Mouse (Mus musculus) heart, adult 2 months (tissue): Measurements from ENCODE around the gene Cdc20b. TPM values are rescaled to one million over a fixed set of nuclear protein-coding genes. Genes with fewer than 3 reads are reported as not detected.

Experiments used
- DNase-seq, 2 experiments: peaks; one replicate each; pipeline ENCODE4 v3.0.0; 2021
- H3K27ac ChIP-seq: fragments of 200-600 bp; 2 replicates; pipeline ENCODE4 v1.8.1; 2022
- H3K27me3 ChIP-seq: fragments of 200-500 bp; 2 replicates; pipeline ENCODE4 v1.6.1; 2012; ENCODE audit warnings: mild to moderate bottlenecking, low read length, inconsistent platforms, mixed read lengths; ENCODE audit not compliant: control insufficient read depth, insufficient read depth
- H3K36me3 ChIP-seq: fragments of 200-500 bp; 2 replicates; pipeline ENCODE4 v1.6.1; 2012; ENCODE audit warnings: low read length, inconsistent platforms; ENCODE audit not compliant: control insufficient read depth, insufficient read depth
- H3K4me1 ChIP-seq: fragments of 200-500 bp; 2 replicates; pipeline ENCODE4 v1.6.1; 2011; ENCODE audit warnings: low read length; ENCODE audit not compliant: control insufficient read depth, insufficient read depth
- H3K4me3 ChIP-seq: fragments of 200-600 bp; 2 replicates; pipeline ENCODE4 v1.8.1; 2022
- H3K79me2 ChIP-seq: fragments of 200-500 bp; replicated peaks from 2 replicates; pipeline ENCODE4 v1.6.1; 2012; ENCODE audit warnings: mild to moderate bottlenecking, inconsistent platforms, low read length, moderate library complexity, mixed read lengths; ENCODE audit not compliant: control insufficient read depth, insufficient read depth
- H3K9ac ChIP-seq: fragments of 200-500 bp; 2 replicates; pipeline ENCODE4 v1.6.1; 2012; ENCODE audit warnings: low read depth, mild to moderate bottlenecking, control low read depth, inconsistent platforms, low read length, mixed read lengths
- CTCF ChIP-seq: fragments of 200-600 bp; IDR thresholded peaks from 2 replicates; pipeline ENCODE4 v1.8.1; 2022; ENCODE audit warnings: antibody characterized with exemption, mild to moderate bottlenecking, moderate library complexity
- EP300 ChIP-seq: fragments of 200-500 bp; IDR thresholded peaks from 2 replicates; pipeline ENCODE4 v1.6.1; 2011; ENCODE audit warnings: low read depth, low read length, control low read depth; ENCODE audit not compliant: insufficient read depth
- POLR2A ChIP-seq: fragments of 200-500 bp; IDR thresholded peaks from 2 replicates; pipeline ENCODE4 v1.6.1; 2011; ENCODE audit warnings: mild to moderate bottlenecking, low read depth, low read length, control low read depth; ENCODE audit not compliant: insufficient read depth
- WGBS: fragments of 180-500 bp; shearing (Covaris S2); methylation state at CpG from one replicate; pipeline ENCODE4 v1.1.7; 2018; 5-methylcytosine and 5-hydroxymethylcytosine counted together
- intact Hi-C: fragments of 180-260 bp; cut with DNase I; formaldehyde crosslinking; loops from one replicate; pipeline ENCODE4 v1.15.1; 2025
- polyA plus RNA-seq: library from polyadenylated mRNA; depleted of rRNA; stranded (reverse); fragments of >200 nt; gene quantifications from 2 replicates; pipeline ENCODE4 v1.2.3, GENCODE M21; 2012
- total RNA-seq, 2 experiments: library from RNA; stranded (reverse); gene quantifications; 2 replicates each; pipeline ENCODE4 v1.2.3; 2021

Cdc20b gene
- total and polyA plus RNA-seq, 3 experiments: 0.14 TPM; not detected in 2

DNA sequence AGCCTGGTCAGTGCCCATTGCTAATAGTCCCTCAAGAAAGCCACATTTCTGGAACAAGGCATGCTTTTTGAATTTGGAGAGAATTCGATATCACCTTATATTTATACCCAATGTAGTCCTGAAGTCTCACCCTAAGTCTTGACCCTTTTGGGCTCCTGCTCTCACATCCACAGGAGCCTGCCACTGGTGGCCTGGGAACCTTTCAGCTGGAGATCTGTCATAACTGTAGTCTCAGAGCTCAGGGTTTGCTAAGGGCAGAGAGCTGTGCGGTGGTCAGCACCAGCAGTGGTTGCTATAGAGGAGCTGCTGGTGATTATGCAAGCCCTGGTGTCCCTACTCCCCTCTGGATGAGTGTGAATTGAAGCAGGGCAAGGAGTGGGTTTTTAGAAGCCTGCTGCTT, 63.5 kb downstream of the Cdc20b start:
- TF ChIP-seq POLR2A: no peak
- TF ChIP-seq EP300: no peak
- TF ChIP-seq CTCF: no peak

DNA sequence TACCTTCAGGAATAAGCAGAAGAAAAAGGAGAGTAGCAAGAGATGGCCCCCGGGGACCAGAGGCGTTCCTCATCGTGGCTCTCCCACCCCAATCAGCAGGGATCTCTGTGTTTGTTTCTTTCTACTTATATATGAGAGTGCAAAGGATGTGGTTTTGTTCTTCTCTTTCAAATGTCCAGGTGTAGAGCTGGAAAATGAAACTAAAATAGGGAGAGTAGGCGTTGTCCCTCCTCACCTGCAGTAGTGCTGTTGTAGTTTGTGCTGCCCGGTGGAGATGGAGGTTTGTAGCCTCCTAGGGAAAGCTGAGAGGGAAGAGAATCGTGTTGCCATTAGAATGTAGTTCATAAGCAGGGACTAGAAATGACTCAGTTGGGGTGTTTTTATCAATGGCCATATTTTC, 66.0 kb downstream of the Cdc20b start, which contains the start of gene Gzma:
Gene Gzma (minus strand): TSS at position 103 of the 400 bp plus-strand sequence.
- TF ChIP-seq EP300 (no peak), POLR2A (no peak), CTCF (no peak)
- Histone ChIP-seq H3K27ac (no peak within 1 kb of the TSS), H3K4me1 (no peaks in the 10 kb centered on the region), H3K4me3 (no peak within 1 kb of the TSS), H3K27me3 (no peaks in the 10 kb centered on the region), H3K36me3 (no peaks in the 10 kb centered on the region), H3K9ac (no peak within 1 kb of the TSS), H3K79me2 (no peaks in the 10 kb centered on the region)
- intact Hi-C loops: loop anchor here (1.0 kb wide), 1 partner anchor 9 kb away; no protein-coding TSS in a partner anchor
- DNase-seq: no peak
- WGBS: 77% methylated on average over 6 of the region's 6 CpGs

More for the DNA sequence above, 63.5 kb downstream of the Cdc20b start:
- Histone ChIP-seq H3K36me3 (no peaks in the 10 kb centered on the region), H3K4me3 (no peak overlapping the region), H3K79me2 (no peaks in the 10 kb centered on the region), H3K27me3 (no peaks in the 10 kb centered on the region), H3K4me1 (no peaks in the 10 kb centered on the region), H3K27ac (no peak overlapping the region), H3K9ac (no peak overlapping the region)
- intact Hi-C loops: no loop called here
- 88% methylated on average over 2 of the region's 2 CpGs for WGBS
- DNase-seq: no peak

DNA sequence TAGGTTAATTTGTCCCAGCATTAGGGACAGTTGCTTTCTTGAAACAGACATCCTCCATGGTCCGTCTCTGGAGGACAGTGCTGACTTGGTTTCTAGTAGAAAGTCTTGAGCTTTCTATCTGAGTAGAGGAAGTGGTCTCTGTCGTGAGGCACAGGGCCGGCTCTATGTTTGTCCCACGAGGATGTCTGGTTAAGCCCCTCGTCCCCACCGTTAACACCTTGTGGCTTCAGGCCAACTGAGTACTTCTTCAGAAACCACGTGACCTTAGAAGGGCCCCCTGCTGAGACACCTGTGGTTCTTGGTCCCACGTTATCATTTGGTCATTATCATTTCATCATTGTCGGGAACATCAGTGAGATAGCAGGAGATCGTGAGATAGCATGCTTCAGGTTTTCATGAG, 66.9 kb downstream of the Cdc20b start:
- DNase-seq: no peak
- H3K4me3 ChIP-seq: no peak overlapping the region
- H3K27ac ChIP-seq: no peak overlapping the region
- no peaks in the 10 kb centered on the region for H3K27me3 ChIP-seq
- 60% methylated on average over 10 of the region's 10 CpGs for WGBS
- no peaks in the 10 kb centered on the region for H3K4me1 ChIP-seq
- H3K36me3 ChIP-seq: no peaks in the 10 kb centered on the region
- H3K9ac ChIP-seq: no peak overlapping the region
- H3K79me2 ChIP-seq: no peaks in the 10 kb centered on the region
- intact Hi-C loops: no loop called here
- no peak for TF ChIP-seq EP300
- no peak for TF ChIP-seq CTCF
- TF ChIP-seq POLR2A: no peak

DNA sequence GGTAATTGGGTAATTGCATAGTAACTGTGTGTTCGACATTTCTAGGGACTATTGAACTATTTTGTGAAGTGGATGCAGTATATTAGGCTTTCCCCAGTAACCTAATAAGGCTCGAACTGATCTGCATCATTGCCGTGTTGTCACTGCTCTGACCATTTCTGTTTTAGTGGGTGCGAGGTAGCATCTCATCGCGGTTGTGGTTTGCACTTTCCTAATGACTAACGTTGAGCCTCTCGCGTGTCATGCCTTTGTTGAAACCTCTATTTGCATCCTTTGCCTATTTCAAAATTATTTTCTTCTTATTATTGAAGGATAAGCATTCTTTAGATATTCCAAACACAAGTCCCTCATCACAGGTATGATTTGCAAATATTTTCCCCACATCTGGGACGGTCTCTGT, 69.8 kb downstream of the Cdc20b start:
- WGBS: 90% methylated on average over 10 of the region's 10 CpGs
- Histone ChIP-seq H3K4me3 (no peak overlapping the region), H3K4me1 (no peaks in the 10 kb centered on the region), H3K79me2 (no peaks in the 10 kb centered on the region), H3K27me3 (no peaks in the 10 kb centered on the region), H3K9ac (no peak overlapping the region), H3K27ac (no peak overlapping the region), H3K36me3 (no peaks in the 10 kb centered on the region)
- intact Hi-C loops: no loop called here
- TF ChIP-seq POLR2A: no peak
- TF ChIP-seq EP300: no peak
- no peak for TF ChIP-seq CTCF
- no peak for DNase-seq

DNA sequence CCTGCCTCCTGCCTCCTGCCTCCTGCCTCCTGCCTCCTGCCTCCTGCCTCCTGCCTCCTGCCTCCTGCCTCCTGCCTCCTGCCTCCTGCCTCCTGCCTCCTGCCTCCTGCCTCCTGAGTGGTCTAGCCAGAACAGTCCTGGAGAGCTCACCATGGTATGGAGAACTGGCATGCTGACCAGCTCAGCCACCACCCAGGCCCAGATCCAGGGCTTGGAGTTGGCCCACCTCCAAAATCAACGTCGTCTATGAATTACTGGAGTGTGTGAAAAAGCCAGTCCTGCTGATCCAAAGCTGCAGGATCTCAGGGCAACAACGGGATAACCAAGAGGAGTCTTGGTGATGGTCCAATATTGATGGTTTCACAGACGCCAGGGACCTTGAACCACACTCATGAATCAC, 84.1 kb downstream of the Cdc20b start:
- Histone ChIP-seq H3K27me3 (no peaks in the 10 kb centered on the region), H3K36me3 (no peaks in the 10 kb centered on the region), H3K27ac (no peak overlapping the region), H3K4me1 (no peaks in the 10 kb centered on the region), H3K9ac (no peak overlapping the region), H3K79me2 (no peaks in the 10 kb centered on the region), H3K4me3 (no peak overlapping the region)
- 33% methylated on average over 4 of the region's 4 CpGs for WGBS
- TF ChIP-seq CTCF (no peak), EP300 (no peak), POLR2A (no peak)
- intact Hi-C loops: no loop called here
- no peak for DNase-seq

DNA sequence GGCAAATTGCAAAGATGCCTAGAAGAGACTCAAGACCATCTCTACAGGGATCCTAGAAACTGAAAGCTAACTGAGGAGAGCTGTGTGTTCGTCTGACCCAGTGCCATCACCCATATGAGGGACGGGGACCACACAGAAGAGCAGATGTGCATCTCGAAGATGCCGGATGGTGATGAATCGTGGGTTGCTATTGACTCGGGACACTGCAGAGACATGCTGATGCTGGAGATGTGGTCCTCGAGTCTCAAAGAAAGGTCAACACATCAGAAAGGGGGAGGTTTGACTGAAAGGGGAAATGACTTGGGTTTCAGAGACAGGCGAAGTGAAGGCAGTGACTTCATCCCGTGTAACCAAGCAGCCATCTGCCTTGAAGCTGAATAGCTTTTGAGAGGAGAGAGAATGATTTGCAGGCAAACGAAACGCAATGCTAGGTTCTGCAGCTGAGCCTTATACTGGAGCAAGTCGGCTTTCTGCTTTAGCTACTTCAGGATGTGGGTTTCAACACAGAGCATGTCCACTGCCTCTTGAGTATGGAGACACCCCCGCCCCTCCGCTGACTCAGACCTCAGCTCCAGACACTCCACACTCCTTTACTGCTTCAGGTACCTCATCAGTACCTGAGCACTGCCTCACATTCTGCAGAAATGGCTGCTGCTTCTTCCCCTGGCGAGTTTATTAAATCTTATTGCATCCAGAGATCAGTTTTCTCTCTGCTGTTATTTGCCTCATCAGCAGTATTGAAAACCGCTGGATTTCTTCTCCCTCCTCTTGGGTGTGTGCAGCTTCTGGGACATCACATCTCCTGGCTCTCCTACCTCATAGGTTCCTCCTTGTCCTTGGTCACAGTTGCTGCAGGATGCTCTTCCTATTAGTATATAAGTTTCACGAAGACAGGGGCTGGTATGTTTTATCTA, 85.7 kb downstream of the Cdc20b start:
- no peaks in the 10 kb centered on the region for H3K27me3 ChIP-seq

More for the DNA sequence above, 85.7 kb downstream of the Cdc20b start:
- DNase-seq: no peak
- H3K79me2 ChIP-seq: no peaks in the 10 kb centered on the region
- 84% methylated on average over 17 of the region's 17 CpGs for WGBS
- H3K27ac ChIP-seq: no peak overlapping the region
- H3K4me1 ChIP-seq: no peaks in the 10 kb centered on the region
- intact Hi-C loops: no loop called here
- H3K9ac ChIP-seq: no peak overlapping the region
- no peaks in the 10 kb centered on the region for H3K36me3 ChIP-seq
- no peak for TF ChIP-seq EP300
- TF ChIP-seq CTCF: no peak
- no peak for TF ChIP-seq POLR2A
- no peak overlapping the region for H3K4me3 ChIP-seq
